Mouse (Mus musculus): ENCODE measurements at regions not wholly inside any gene's neighbourhood (a gene's known extent, or its start where the extent isn't known, plus 50 kb on each side); places are given as distances from the start of the nearest gene placed in this dataset.

GRCm38 (mm10) chr5:146684429-146684828, 99.4 kb upstream of the Gpr12 start:
- no peak for DNase-seq (ENCODE audit: low spot score)

DNA sequence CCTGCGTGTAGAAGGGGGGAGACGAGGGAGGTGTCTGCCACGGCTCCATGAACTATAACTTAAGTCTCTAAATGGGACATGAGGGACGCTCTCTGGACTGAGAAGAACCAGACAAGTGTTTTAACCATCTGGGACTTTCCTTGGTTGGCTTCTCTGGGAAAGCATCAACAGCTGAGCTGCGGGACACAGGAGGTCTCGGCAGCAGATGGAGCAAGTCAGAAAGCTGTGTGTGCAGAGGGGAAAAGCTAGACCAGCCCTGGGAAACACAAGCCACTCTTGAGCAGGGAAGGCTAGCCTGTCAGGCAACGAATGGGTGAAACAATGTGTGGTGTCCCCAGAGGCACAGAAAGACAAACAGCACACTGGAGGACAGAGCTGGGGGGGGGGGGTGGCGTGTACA, 98.5 kb upstream of the Gpr12 start:
- DNase-seq (ENCODE audit: low spot score), result no peak

GRCm38 (mm10) chr5:146682893-146683292, 97.9 kb upstream of the Gpr12 start:
- DNase-seq (ENCODE audit: low spot score), result no peak

DNA sequence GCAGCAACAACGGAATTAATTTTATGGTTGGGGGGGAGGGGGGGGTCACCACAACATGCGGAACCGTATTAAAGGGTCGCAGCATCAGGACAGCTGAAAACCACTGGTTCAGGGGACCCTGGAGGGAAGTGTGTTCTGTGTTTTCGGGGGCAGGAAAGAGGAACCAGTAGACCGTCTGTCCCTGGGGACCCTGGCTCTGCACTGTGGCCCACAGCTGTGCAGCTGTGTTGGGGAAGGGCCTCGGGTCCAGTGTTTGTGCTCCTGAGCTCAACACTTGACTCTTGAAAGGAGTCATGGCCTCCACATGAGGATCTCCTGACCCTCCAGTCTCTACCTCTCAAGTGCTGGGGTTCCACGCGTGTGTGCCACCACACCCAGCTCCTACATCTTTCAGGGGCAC, 96.5 kb upstream of the Gpr12 start:
- no peak for DNase-seq (ENCODE audit: low spot score)

GRCm38 (mm10) chr5:146679198-146679681, 94.2 kb upstream of the Gpr12 start:
- DNase-seq (ENCODE audit: low spot score), result peak; percentile 36

GRCm38 (mm10) chr5:146678775-146679170, 93.7 kb upstream of the Gpr12 start:
- DNase-seq (ENCODE audit: low spot score), result no peak

- no peak for DNase-seq (ENCODE audit: low spot score)
These were observed 93.2 kb upstream of the Gpr12 start for GRCm38 (mm10) chr5:146678049-146678774.

DNA sequence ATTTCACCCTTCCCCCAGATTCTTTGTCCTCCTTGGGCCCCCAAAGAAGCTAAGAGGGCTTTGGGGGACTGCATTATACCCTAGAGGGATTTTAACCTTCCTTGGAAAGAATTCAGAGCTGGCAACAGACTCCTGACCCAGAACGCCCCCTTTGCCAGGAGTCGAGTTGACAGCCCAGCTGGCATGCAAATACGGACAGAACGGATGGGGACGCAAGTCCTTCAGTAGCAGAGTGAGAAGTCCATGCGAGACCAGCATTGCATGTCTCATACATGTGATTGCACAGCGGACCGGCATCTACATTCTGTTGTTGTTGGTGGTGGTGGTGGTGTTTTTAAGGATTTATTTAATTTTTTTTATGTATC, 92.1 kb upstream of the Gpr12 start:
- DNase-seq (ENCODE audit: low spot score), result no peak

GRCm38 (mm10) chr5:146676470-146677150, 91.6 kb upstream of the Gpr12 start:
- no peak for DNase-seq (ENCODE audit: low spot score)

GRCm38 (mm10) chr5:146675887-146676277, 90.8 kb upstream of the Gpr12 start:
- no peak for DNase-seq (ENCODE audit: low spot score)

DNA sequence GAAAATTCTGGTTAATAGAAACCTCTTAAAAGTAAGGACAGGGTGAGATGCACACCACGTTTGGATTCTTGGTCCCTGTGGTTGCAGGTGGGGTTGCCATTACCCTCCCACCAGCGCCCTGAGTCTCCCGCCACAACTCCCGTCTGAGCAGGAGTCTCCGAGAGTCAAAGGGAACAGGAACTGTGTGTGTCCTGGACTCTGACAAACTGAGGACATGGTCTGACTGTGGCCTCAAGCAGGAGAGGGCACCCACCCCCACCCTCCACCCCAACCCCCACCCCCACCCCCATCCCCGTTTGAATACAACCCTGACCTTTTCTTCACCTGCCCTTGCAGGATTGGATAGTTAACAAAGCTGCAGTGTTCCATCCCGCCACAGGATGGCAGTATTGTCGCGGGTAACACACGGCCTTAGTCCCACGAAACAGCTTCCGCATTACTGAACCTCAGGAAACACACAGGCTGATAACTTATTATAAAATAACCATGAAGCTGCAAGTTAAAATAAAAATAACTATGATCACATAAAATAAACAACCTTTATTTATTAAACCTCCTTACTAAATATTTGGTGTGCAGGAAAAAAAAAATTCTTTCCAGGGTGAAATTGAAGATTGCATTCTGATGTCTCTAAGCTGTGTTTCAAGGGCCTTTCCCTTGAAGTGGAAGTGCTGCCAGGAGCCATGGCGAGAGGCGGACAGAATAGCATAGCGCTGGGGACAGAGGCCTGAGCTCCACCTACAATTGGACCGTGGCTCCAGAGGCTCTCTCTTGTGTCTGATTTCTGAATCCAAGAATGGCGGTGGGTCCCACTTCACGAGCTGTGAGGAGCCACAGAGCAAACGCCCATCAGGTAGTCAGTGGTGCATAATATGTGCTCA, 90.2 kb upstream of the Gpr12 start:
- DNase-seq (ENCODE audit: low spot score), result no peak

GRCm38 (mm10) chr5:146661751-146662150, 76.7 kb upstream of the Gpr12 start:
- no peak for DNase-seq (ENCODE audit: low spot score)

DNA sequence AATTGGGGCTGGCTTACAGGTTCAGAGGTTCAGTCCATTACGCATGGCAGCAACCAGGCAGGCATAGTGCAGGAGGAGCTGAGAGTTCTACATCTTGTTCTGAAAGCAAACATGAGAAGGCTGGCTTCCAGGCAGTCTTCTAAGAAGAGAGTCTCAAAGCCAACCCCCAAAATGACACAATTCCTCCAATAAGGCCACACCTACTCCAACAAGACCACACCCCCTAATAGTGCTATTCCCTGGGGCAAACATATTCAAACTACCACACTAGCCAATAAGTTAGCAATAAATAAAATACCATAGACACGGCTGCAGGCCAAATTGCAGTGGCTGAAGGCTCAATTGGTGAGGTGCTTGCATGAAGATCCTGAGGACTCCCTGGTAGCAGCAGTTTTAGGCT, 72.2 kb upstream of the Gpr12 start:
- no peak for DNase-seq (ENCODE audit: low spot score)

DNA sequence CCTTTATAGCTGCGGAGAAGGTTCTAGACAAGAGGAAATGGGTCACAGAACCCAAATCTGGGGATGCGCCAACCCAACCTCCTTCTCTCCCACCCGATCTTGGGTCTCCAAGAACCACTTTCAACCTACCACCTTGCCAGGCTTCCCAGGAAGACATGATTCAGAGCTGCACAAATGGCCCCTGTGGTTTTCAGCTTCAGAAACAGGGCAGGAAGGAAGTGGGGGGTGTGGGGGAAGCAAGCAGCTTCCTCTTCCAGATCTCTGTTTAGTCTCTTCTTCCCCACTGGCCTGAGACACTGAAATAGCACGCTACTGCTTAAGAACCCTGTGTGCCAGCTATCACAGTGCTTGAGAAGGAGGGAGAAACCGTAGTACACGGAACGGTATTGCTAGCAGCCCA, 70.4 kb upstream of the Gpr12 start:
- no peak for DNase-seq (ENCODE audit: low spot score)

DNA sequence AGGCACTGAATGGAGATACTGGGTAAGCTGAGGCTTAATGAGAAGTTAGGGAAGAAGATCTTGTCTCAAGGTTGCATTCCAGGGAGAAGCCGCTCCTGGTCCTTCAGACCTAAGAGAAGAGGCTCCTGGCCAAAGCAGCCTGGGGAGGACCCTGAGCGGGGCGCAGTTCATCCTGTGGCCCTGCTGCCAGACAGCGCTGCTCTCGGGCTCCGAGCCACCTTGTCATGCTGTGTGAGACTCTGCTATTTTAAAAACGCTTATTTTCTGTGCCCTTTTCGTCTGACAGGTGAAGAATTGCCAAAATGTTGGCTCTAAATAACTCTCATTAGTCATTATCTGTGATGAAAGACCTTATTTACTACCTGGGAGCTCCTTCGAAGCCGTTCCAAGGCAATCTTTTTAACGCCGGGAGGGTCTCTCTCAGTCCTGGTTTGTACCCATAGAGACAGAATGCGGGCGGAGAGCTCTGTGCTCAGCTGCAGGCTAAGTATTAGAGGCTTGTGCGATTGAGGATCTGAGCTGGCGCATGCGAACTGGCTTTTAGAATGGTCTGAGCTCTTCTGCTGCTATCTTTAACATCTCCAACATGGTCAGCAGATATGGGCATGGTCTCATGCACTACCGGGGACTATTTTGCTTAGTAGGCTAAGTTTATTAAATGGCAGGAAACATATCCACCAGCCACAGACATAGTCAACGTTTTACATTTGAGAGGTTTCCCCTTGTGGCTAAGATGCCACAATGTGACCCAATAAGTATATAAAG, 68.8 kb upstream of the Gpr12 start:
- no peak for DNase-seq (ENCODE audit: low spot score)

DNA sequence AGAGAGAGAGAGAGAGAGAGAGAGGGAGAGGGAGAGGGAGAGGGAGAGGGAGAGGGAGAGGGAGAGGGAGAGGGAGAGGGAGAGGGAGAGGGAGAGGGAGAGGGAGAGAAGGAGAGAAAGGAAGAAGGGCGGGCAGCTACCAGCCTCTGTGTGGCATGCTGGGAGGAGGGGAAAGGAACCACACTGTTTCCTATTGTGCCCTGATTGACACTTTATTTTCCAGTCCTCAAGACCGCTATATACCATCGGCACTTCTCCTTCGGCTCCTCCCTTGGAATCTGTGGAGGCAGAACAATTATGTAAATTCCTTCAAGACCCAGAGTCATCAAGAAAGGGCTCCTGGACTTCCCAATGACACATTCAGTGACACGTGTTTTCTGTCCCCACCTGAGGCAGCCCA, 67.8 kb upstream of the Gpr12 start:
- no peak for DNase-seq (ENCODE audit: low spot score)

- DNase-seq (ENCODE audit: low spot score), result no peak
These were observed 63.6 kb upstream of the Gpr12 start for GRCm38 (mm10) chr5:146648519-146649060.

DNA sequence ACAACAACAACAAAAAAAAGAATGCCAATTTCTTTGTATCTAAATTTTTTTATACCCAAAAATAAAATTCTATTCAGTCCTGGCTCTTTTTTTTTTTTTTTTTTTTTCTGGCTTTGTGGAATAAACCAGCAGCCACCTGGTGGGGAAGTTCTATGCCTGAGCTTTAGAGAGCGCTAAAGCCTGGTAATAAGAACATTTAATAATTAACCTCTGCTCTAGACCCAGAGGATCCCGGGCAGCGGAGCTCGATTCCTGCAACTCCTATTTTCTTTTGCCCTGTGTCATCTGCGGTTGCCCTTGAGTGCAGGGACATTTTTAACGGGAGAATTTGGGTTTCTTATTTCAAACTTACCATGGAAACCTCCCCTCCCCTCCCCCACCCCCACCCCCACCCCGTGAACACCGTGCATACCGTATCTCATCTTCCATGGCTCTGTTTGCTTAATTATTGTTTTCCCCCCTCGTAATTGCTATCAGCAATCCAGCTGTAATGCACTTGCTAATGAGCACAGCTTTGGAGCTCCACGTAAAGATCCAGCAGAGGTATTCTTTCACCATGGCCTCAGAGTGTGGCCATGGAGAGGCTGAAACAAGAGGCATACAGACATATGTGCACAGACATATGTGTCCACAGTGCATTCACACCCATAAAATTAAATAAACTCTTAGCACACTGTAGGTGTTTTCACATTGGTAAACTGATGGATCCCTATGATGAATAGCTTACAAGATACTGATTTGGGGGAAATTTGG, 62.8 kb upstream of the Gpr12 start:
- DNase-seq (ENCODE audit: low spot score), result no peak

DNA sequence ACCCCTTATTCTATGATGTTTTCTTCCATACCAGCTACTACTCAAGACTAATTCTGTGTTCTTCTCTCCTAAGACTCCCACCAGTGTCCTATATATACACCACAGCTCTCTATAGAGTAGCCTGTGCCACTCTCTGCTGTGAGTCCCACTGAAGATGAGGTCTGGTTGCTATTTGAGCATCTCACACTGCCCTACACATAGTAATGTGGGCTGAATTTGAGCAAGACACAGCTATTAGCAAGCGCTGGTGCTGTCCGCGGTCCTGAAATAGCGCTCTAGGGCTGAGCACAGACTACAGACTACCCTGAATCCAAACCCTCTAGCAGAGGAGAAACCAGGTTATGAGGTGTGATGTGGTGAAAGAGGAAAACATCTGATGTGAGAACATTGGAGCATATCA, 59.5 kb upstream of the Gpr12 start:
- DNase-seq (ENCODE audit: low spot score), result no peak

DNA sequence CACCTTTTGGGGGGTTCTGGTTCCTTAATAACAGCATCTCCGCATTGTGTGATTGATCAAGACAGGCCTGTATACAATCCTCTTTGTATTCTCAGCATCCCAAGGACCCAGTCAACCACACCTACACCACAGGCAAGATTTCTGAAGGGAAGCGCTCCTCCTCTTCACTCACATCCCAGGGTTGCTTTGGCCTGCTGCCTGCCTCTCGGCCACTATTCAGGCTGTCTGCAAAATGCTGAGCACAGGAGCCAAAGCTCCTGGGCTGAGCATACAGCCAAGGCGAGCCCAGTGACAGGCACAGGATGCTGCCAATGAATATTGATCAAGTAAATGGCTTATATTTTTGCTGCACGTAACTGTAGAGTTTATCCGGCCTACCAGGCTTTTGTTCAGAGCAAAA, 56.9 kb upstream of the Gpr12 start:
- no peak for DNase-seq (ENCODE audit: low spot score)

- no peak for DNase-seq (ENCODE audit: low spot score)
These were observed 51.8 kb upstream of the Gpr12 start for GRCm38 (mm10) chr5:146636859-146637258.

All from ovary, adult 18-20 months (tissue).